Mouse (Mus musculus): Measurements from ENCODE around the gene Krt8.

GRCm38 (mm10) chr15:101988119-101988518 is 16.2 kb downstream of the Krt8 start:
- TF ChIP-seq GATA1 (IDR thresholded peaks at IDR 0.05; ENCODE audit: low read depth, low read length) = no peak
- peak; percentile 97 to 100 (median 99) for TF ChIP-seq CTCF (IDR thresholded peaks at IDR 0.05 in 2 of 3, conservative IDR thresholded peaks at IDR 0.05 in 1 of 3; ENCODE audit: control insufficient read depth in 1 of 3, insufficient read depth in 1 of 3, low read depth in 2 of 3, low read length in 3 of 3, poor library complexity in 1 of 3, severe bottlenecking in 1 of 3)
- TF ChIP-seq ELF1 (IDR thresholded peaks at IDR 0.05; ENCODE audit: low read depth, low read length) = peak; percentile 20; the same call in 1 of the 2 replicates

Measured in MEL (cell line).